8 mouse cellular contexts compared by ENCODE assay signal in genomic region chr15:98985982-98986715, GRCm38 (mm10). TPM values are rescaled to one million over a fixed set of nuclear protein-coding genes. Genes with fewer than 3 reads are reported as not detected.
DNase-seq lines count a peak whose midpoint lies in the region; ATAC-seq and TF ChIP-seq lines count a peak whose summit lies in the region.

No protein-coding gene starts in this region.

- peak overlapping the region; percentile 58 for H3K4me3 ChIP-seq in lung, postnatal 0 days (ENCODE audit: low read depth, low read length)
- peak overlapping the region; percentile 45 for H3K4me3 ChIP-seq in embryonic facial prominence, embryonic 14.5 days (ENCODE audit: low read depth, low read length)
- peak overlapping the region; percentile 54 for H3K4me3 ChIP-seq in intestine, postnatal 0 days (ENCODE audit: low read depth, low read length)

- no peak for TF ChIP-seq EP300 in lung, postnatal 0 days (IDR thresholded peaks at IDR 0.05)

- H3K9ac ChIP-seq in lung, postnatal 0 days (replicated peaks; ENCODE audit: low read depth): peak overlapping the region; percentile 73; the same call in 1 of the 2 replicates
- H3K9ac ChIP-seq in embryonic facial prominence, embryonic 14.5 days (ENCODE audit: low read depth, low read length): peak overlapping the region; percentile 69
- peak overlapping the region; percentile 41 for H3K9ac ChIP-seq in intestine, postnatal 0 days (ENCODE audit: low read depth, low read length)

- 40% methylated on average over 12 of the region's 12 CpGs for WGBS in lung, postnatal 0 days
- WGBS in embryonic facial prominence, embryonic 14.5 days: 35% methylated on average over 12 of the region's 12 CpGs
- 50% methylated on average over 12 of the region's 12 CpGs for WGBS in intestine, postnatal 0 days

- TF ChIP-seq CTCF in lung, postnatal 0 days (IDR thresholded peaks at IDR 0.05): no peak
- TF ChIP-seq CTCF in intestine, postnatal 0 days (IDR thresholded peaks at IDR 0.05; ENCODE audit: low read depth): no peak

- no peaks in the 10 kb centered on the region for H3K36me3 ChIP-seq in lung, postnatal 0 days (ENCODE audit: insufficient read depth, low read length)
- H3K36me3 ChIP-seq in embryonic facial prominence, embryonic 14.5 days (ENCODE audit: control insufficient read depth, insufficient read depth, low read length): no peaks in the 10 kb centered on the region
- no peaks in the 10 kb centered on the region for H3K36me3 ChIP-seq in intestine, postnatal 0 days (ENCODE audit: control insufficient read depth, insufficient read depth)

- no peaks in the 10 kb centered on the region for H3K27me3 ChIP-seq in lung, postnatal 0 days (replicated peaks; ENCODE audit: insufficient read depth, low read length)
- no peaks in the 10 kb centered on the region for H3K27me3 ChIP-seq in embryonic facial prominence, embryonic 14.5 days (replicated peaks; ENCODE audit: control insufficient read depth, insufficient read depth, low read length)
- H3K27me3 ChIP-seq in intestine, postnatal 0 days (replicated peaks; ENCODE audit: control insufficient read depth, insufficient read depth, low read length): no peaks in the 10 kb centered on the region

- H3K27ac ChIP-seq in lung, postnatal 0 days (ENCODE audit: low read length): peak overlapping the region; percentile 99
- peak overlapping the region; percentile 88 for H3K27ac ChIP-seq in embryonic facial prominence, embryonic 14.5 days (replicated peaks; ENCODE audit: low read depth, low read length)
- H3K27ac ChIP-seq in intestine, postnatal 0 days (ENCODE audit: low read depth, low read length): peak overlapping the region; percentile 90

- peak; percentile 53 for DNase-seq in lung, postnatal 0 days (ENCODE audit: low spot score)
- no peak for DNase-seq in lung, postnatal 10 days
- no peak for DNase-seq in embryonic facial prominence, embryonic 14.5 days (ENCODE audit: low spot score)
- DNase-seq in retina, embryonic 14.5 days (ENCODE audit: low spot score): peak; percentile 53
- DNase-seq in adrenal gland, postnatal 10 days: no peak
- no peak for DNase-seq in embryo, embryonic 10.5 days (ENCODE audit: low spot score)
- DNase-seq in layer of hippocampus, adult 8-10 months (ENCODE audit: low spot score in 2 of 2): no peak

- no peaks in the 10 kb centered on the region for H3K9me3 ChIP-seq in lung, postnatal 0 days (ENCODE audit: low read length)
- H3K9me3 ChIP-seq in embryonic facial prominence, embryonic 14.5 days (ENCODE audit: control insufficient read depth, low read length): no peaks in the 10 kb centered on the region
- no peaks in the 10 kb centered on the region for H3K9me3 ChIP-seq in intestine, postnatal 0 days (ENCODE audit: control insufficient read depth)

- H3K4me1 ChIP-seq in lung, postnatal 0 days (ENCODE audit: insufficient read depth, low read depth, low read length): peaks cover 3% of the 10 kb centered on the region; the same call in 1 of the 2 replicates
- H3K4me1 ChIP-seq in embryonic facial prominence, embryonic 14.5 days (ENCODE audit: control insufficient read depth, insufficient read depth, low read length): peaks cover 39% of the 10 kb centered on the region
- H3K4me1 ChIP-seq in intestine, postnatal 0 days (replicated peaks; ENCODE audit: control insufficient read depth, insufficient read depth, low read length): no peaks in the 10 kb centered on the region

- ATAC-seq in lung, postnatal 0 days: no peak
- ATAC-seq in embryonic facial prominence, embryonic 14.5 days (ENCODE audit: low read depth): no peak
- no peak for ATAC-seq in intestine, postnatal 0 days

- H3K4me2 ChIP-seq in lung, postnatal 0 days (replicated peaks; ENCODE audit: low read depth, low read length): peak overlapping the region; percentile 60
- peak overlapping the region; percentile 61 for H3K4me2 ChIP-seq in embryonic facial prominence, embryonic 14.5 days (ENCODE audit: low read depth, low read length)
- peak overlapping the region; percentile 60 for H3K4me2 ChIP-seq in intestine, postnatal 0 days (replicated peaks; ENCODE audit: low read depth)

RNA-seq across cellular contexts. Expression of gene Tuba1a, which starts 32.6 kb away (rescaled TPM):
- 881 and 945 TPM in 2 replicates for polyA plus RNA-seq in lung, postnatal 0 days (2015; fragmentation: Nextera tagmentation; extraction: Ambion mirVana)
- polyA plus RNA-seq in embryonic facial prominence, embryonic 14.5 days (2014; fragmentation: Nextera tagmentation; extraction: Ambion mirVana): 1,836 and 1,958 TPM in 2 replicates
- 457 and 503 TPM in 2 replicates for polyA plus RNA-seq in intestine, postnatal 0 days (2015; fragmentation: Nextera tagmentation; extraction: Ambion mirVana)
- 100 to 1,000 TPM; 202 to 313 TPM for total RNA-seq in adrenal gland, postnatal 10 days (2021)
- total RNA-seq in layer of hippocampus, adult 8-10 months (2022): 100 to 1,000 TPM; 800 to 882 (median 860) TPM

RNA-seq across cellular contexts. Expression of gene Gm49450, which starts 32.8 kb away (rescaled TPM):
- not detected in 2 replicates for polyA plus RNA-seq in lung, postnatal 0 days (2015; fragmentation: Nextera tagmentation; extraction: Ambion mirVana)
- polyA plus RNA-seq in embryonic facial prominence, embryonic 14.5 days (2014; fragmentation: Nextera tagmentation; extraction: Ambion mirVana): not detected in 2 replicates
- polyA plus RNA-seq in intestine, postnatal 0 days (2015; fragmentation: Nextera tagmentation; extraction: Ambion mirVana): not detected in 2 replicates
- not detected for total RNA-seq in adrenal gland, postnatal 10 days (2021)
- not detected for total RNA-seq in layer of hippocampus, adult 8-10 months (2022)

RNA-seq across cellular contexts. Expression of gene Tuba1c, which starts 43.5 kb away (rescaled TPM):
- 45.1 and 53.2 TPM in 2 replicates for polyA plus RNA-seq in lung, postnatal 0 days (2015; fragmentation: Nextera tagmentation; extraction: Ambion mirVana)
- polyA plus RNA-seq in embryonic facial prominence, embryonic 14.5 days (2014; fragmentation: Nextera tagmentation; extraction: Ambion mirVana): 133 and 149 TPM in 2 replicates
- polyA plus RNA-seq in intestine, postnatal 0 days (2015; fragmentation: Nextera tagmentation; extraction: Ambion mirVana): 271 and 315 TPM in 2 replicates
- total RNA-seq in adrenal gland, postnatal 10 days (2021): 100 to 1,000 TPM; 144 to 176 TPM
- total RNA-seq in layer of hippocampus, adult 8-10 months (2022): 10 to 100 TPM; 47.7 to 64.5 (median 52.7) TPM

RNA-seq across cellular contexts. Expression of gene Tuba1b, which starts 51.8 kb away (rescaled TPM):
- 415 and 427 TPM in 2 replicates for polyA plus RNA-seq in lung, postnatal 0 days (2015; fragmentation: Nextera tagmentation; extraction: Ambion mirVana)
- polyA plus RNA-seq in embryonic facial prominence, embryonic 14.5 days (2014; fragmentation: Nextera tagmentation; extraction: Ambion mirVana): 1,523 and 1,643 TPM in 2 replicates
- 391 and 435 TPM in 2 replicates for polyA plus RNA-seq in intestine, postnatal 0 days (2015; fragmentation: Nextera tagmentation; extraction: Ambion mirVana)
- total RNA-seq in adrenal gland, postnatal 10 days (2021): 100 to 1,000 TPM; 329 to 414 TPM
- 100 to 1,000 TPM; 488 to 526 (median 515) TPM for total RNA-seq in layer of hippocampus, adult 8-10 months (2022)

Comparison
In these comparisons a context has a peak if more than half of its experiments do, and no peak if none do; other contexts are left out.
1. DNase-seq: peak in lung, postnatal 0 days (single experiment) and retina, embryonic 14.5 days (single experiment); none in lung, postnatal 10 days (single experiment), embryonic facial prominence, embryonic 14.5 days (single experiment), adrenal gland, postnatal 10 days (single experiment), embryo, embryonic 10.5 days (single experiment) and layer of hippocampus, adult 8-10 months (0 of 2).
2. Peak in every context shown above with its lines, with median percentiles within 50 percentile points of each other: H3K27ac ChIP-seq, H3K4me2 ChIP-seq, H3K4me3 ChIP-seq and H3K9ac ChIP-seq.